Mouse (Mus musculus) hindbrain, embryonic 11.5 days (tissue): ENCODE measurements at regions not wholly inside any gene's neighbourhood (a gene's known extent, or its start where the extent isn't known, plus 50 kb on each side); places are given as distances from the start of the nearest gene placed in this dataset.

Experiments
- ATAC-seq: fragments of 200-750 bp; cut with Nextera tagmentation; 2 replicates; pipeline ENCODE4 v1.8.0; 2017; ENCODE audit warnings: mild to moderate bottlenecking, moderate TSS enrichment, moderate library complexity; ENCODE audit not compliant: low FRiP score
- DNase-seq: peaks from one replicate; pipeline ENCODE4 v3.0.0-alpha.2; 2015; ENCODE audit warnings: low spot score
- H3K27ac ChIP-seq: fragments of 300-500 bp; sonication (generic); 2 replicates; pipeline ENCODE4 v1.5.1; 2014; ENCODE audit warnings: mild to moderate bottlenecking, low read depth, low read length
- H3K27me3 ChIP-seq: fragments of 300-500 bp; sonication (generic); 2 replicates; pipeline ENCODE4 v1.6.1; 2014; ENCODE audit warnings: mild to moderate bottlenecking, low read length, moderate library complexity, mixed read lengths; ENCODE audit not compliant: control insufficient read depth, insufficient read depth
- H3K36me3 ChIP-seq: fragments of 300-500 bp; sonication (generic); 2 replicates; pipeline ENCODE4 v1.6.1; 2014; ENCODE audit warnings: mild to moderate bottlenecking, low read length, moderate library complexity, mixed read lengths; ENCODE audit not compliant: control insufficient read depth, insufficient read depth
- H3K4me1 ChIP-seq: fragments of 300-500 bp; sonication (generic); replicated peaks from 2 replicates; pipeline ENCODE4 v1.6.1; 2014; ENCODE audit warnings: low read length, mixed read lengths; ENCODE audit not compliant: control insufficient read depth, insufficient read depth
- H3K4me2 ChIP-seq: fragments of 300-500 bp; sonication (generic); replicated peaks from 2 replicates; pipeline ENCODE4 v1.6.1; 2014; ENCODE audit warnings: mild to moderate bottlenecking, low read depth, low read length
- H3K4me3 ChIP-seq: fragments of 300-500 bp; sonication (generic); 2 replicates; pipeline ENCODE4 v1.5.1; 2014; ENCODE audit warnings: low read depth, low read length
- H3K9ac ChIP-seq: fragments of 300-500 bp; sonication (generic); 2 replicates; pipeline ENCODE4 v1.6.1; 2014; ENCODE audit warnings: low read depth, low read length
- H3K9me3 ChIP-seq: fragments of 300-500 bp; sonication (generic); 2 replicates; pipeline ENCODE4 v1.6.1; 2016; ENCODE audit warnings: low read length; ENCODE audit not compliant: control insufficient read depth
- WGBS: fragments of 180-500 bp; shearing (Covaris S2); extraction: QIAGEN DNeasy Blood & Tissue Kit; methylation state at CpG from one replicate; pipeline ENCODE4 v1.1.7; 2014; 5-methylcytosine and 5-hydroxymethylcytosine counted together

DNA sequence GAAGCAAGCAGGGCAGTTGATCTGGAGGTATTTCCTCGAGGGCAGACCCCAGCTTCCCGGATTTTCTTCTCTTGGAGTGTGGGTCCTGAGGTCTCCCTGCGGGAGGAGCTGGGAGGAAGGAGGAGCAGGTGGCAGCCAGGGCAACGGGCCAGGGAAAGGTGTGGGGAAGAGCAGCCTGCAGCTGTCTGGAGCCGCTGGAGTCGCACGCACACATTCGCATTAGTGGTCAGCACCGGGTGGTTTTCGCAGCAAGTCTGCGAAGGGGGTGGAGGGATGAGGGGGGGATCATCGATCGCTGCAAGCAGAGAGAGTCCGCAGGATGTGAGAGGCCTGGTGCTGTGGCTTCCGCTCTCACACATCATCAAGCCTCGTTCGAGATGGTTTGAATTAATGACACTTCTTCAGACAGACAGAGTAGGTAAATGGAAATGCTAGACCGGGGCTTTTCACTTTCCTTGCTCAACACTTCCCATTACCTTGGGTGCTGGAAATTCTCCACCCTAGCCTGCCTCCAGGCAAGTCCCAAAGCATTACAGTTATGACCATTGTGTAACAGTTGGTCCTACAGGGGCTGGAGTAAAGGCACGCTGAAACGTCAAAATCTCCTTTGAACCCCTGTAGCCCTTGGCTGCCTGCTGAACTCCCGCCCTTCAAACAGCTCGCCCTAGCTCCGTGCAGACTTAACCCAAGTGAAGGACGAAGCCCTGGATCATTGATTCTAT lies 213.3 kb upstream of the Bmper start:
- Histone ChIP-seq H3K27me3 (peaks cover 4% of the 10 kb centered on the region; the same call in 1 of the 2 replicates), H3K4me1 (peaks cover 12% of the 10 kb centered on the region), H3K9me3 (no peaks in the 10 kb centered on the region), H3K27ac (no peak overlapping the region), H3K36me3 (no peaks in the 10 kb centered on the region), H3K4me3 (no peak overlapping the region), H3K9ac (no peak overlapping the region), H3K4me2 (peak overlapping the region; percentile 26)
- 0 out of 2 replicates have a peak, but pooled peaks have one; percentile 42 for ATAC-seq
- 5% methylated on average over 24 of the region's 24 CpGs for WGBS
- DNase-seq = peak; percentile 44

DNA sequence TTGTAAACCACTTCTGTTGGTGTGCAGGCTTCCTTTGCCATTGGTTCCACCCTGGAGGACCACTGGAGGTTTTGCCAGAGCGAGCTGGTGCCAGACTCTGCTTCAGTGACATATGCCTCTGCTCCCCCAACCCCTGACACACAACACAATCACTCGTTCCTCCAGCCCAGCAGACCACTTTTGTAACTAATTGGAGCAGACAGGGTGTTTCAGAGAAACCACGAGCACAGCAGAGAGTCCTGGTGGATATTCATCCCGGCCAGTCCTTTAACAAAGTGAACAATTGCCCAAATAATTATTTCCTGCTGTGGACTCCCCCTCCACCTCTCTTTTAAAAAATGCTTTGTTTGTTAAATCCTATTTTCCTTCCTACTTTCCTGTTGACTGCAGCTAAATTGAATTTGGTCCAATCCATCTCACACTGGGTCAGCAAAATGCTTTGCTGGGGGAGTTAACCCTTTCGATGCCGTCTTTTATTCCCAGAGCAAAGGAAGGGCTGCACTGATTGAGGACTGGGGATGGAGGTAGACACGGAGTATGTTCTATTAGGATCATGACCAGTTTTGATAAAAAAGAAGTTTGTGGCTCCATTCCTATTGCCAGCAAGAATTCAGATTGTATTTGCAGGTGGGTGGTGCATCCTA lies 211.4 kb upstream of the Bmper start:
- Histone ChIP-seq H3K9ac (no peak overlapping the region), H3K27ac (no peak overlapping the region), H3K4me2 (0 out of 2 replicates have a peak overlapping the region, but pooled peaks have one; percentile 3), H3K4me1 (peaks cover 9% of the 10 kb centered on the region), H3K4me3 (no peak overlapping the region), H3K9me3 (no peaks in the 10 kb centered on the region; the same call in 1 of the 2 replicates), H3K36me3 (no peaks in the 10 kb centered on the region), H3K27me3 (peaks cover 4% of the 10 kb centered on the region; the same call in 1 of the 2 replicates)
- ATAC-seq = peak; percentile 56; the same call in 1 of the 2 replicates
- peak; percentile 60 for DNase-seq
- WGBS = 11% methylated on average over 7 of the region's 7 CpGs

DNA sequence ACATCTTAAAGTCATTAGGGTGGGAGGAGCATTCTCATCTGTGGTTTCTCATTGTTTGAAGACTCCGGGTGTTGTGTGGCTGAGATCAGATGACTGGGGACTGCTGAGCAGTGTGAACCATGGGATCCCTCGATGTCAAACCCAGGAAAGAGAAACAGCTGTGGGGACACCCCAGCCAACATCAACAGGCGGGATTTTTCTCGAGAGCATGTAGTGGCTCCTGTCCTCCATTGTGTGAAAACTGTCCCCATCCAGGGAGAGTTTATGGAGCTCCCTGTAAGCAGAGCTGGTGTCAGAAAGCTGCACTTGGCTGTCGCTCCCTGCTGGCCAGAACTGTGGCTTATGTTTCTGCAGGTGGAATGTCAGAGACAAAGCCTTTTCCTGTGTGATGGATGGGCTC lies 210.7 kb upstream of the Bmper start:
- Histone ChIP-seq H3K27ac (no peak overlapping the region), H3K9me3 (no peaks in the 10 kb centered on the region; the same call in 1 of the 2 replicates), H3K4me2 (no peak overlapping the region), H3K4me3 (no peak overlapping the region), H3K27me3 (peaks cover 4% of the 10 kb centered on the region; the same call in 1 of the 2 replicates), H3K9ac (no peak overlapping the region), H3K4me1 (peaks cover 9% of the 10 kb centered on the region), H3K36me3 (no peaks in the 10 kb centered on the region)
- WGBS = 12% methylated on average over 5 of the region's 5 CpGs
- no peak for ATAC-seq
- DNase-seq = peak; percentile 34

DNA sequence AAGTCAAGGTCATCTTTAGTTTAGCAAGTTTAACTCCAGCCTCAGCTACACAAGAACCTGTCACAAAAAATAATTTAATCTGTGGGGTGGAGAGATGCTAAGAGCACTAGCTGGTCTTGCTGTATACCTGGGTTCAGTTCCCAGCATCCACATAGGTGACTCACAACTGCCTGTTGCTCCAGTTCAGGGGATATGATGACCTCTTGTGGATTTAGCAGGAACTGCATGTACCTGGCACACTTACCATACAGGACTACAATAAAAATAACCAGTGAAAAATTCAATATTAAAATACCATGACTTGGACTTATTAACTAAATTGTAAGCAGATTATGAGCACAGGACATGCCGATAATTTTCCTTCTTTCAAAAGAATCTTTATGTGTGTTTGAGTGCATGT lies 206.1 kb upstream of the Bmper start:
- Histone ChIP-seq H3K9ac (no peak overlapping the region), H3K4me3 (no peak overlapping the region), H3K9me3 (no peaks in the 10 kb centered on the region; the same call in 1 of the 2 replicates), H3K27me3 (no peaks in the 10 kb centered on the region), H3K4me1 (0 out of 2 replicates have a peak, but pooled peaks cover 2% of the 10 kb centered on the region), H3K27ac (no peak overlapping the region), H3K36me3 (no peaks in the 10 kb centered on the region), H3K4me2 (no peak overlapping the region)
- 97% methylated on average over 1 of the region's 1 CpGs for WGBS
- no peak for ATAC-seq
- no peak for DNase-seq

DNA sequence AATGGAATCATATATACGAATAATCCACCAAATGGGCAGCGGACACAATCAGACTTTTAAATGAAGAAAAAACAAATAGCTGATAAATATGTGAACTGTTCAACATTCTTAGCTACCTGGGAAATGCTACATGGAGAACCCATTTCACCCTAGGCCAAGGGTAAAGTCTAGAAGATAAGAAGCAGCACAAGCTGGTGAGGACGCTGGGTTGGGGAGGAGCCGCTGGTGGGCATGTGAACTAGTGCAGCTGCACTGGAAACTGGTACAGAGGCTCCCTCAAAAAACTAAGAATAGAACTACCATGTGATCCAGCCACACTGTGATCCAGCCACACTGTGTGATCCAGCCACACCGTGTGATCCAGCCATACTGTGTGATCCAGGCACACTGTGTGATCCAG lies 198.8 kb upstream of the Bmper start:
- H3K4me2 ChIP-seq = no peak overlapping the region
- no peaks in the 10 kb centered on the region for H3K4me1 ChIP-seq
- H3K27ac ChIP-seq = no peak overlapping the region
- no peak overlapping the region for H3K4me3 ChIP-seq
- no peaks in the 10 kb centered on the region for H3K9me3 ChIP-seq
- DNase-seq = no peak
- H3K27me3 ChIP-seq = no peaks in the 10 kb centered on the region
- no peak for ATAC-seq
- 93% methylated on average over 5 of the region's 5 CpGs for WGBS
- H3K9ac ChIP-seq = no peak overlapping the region
- no peaks in the 10 kb centered on the region for H3K36me3 ChIP-seq

DNA sequence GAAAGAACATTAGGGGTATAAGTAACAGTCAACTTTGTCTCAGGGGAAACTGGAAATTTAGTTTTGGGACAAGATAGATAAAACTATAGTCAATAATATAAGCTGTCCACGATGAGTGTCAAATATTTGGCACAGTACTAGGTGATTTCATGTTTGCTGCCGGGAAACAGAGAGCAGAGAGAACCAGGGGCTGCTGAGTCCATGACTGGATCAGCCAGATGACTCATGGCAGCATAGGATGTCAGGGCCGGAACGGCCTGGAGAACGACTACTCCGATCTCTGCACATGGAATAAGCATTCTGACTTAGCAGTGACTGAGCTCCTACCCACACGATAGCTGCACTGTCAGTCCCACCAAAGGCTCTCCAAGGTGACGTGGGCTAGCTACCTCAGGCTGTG lies 197.6 kb upstream of the Bmper start:
- ATAC-seq (no peak), DNase-seq (no peak)
- no peak overlapping the region for H3K4me3 ChIP-seq
- H3K9ac ChIP-seq = no peak overlapping the region
- H3K27ac ChIP-seq = no peak overlapping the region
- no peaks in the 10 kb centered on the region for H3K9me3 ChIP-seq
- H3K27me3 ChIP-seq = no peaks in the 10 kb centered on the region
- H3K4me1 ChIP-seq = no peaks in the 10 kb centered on the region
- H3K36me3 ChIP-seq = no peaks in the 10 kb centered on the region
- no peak overlapping the region for H3K4me2 ChIP-seq
- 92% methylated on average over 8 of the region's 8 CpGs for WGBS

DNA sequence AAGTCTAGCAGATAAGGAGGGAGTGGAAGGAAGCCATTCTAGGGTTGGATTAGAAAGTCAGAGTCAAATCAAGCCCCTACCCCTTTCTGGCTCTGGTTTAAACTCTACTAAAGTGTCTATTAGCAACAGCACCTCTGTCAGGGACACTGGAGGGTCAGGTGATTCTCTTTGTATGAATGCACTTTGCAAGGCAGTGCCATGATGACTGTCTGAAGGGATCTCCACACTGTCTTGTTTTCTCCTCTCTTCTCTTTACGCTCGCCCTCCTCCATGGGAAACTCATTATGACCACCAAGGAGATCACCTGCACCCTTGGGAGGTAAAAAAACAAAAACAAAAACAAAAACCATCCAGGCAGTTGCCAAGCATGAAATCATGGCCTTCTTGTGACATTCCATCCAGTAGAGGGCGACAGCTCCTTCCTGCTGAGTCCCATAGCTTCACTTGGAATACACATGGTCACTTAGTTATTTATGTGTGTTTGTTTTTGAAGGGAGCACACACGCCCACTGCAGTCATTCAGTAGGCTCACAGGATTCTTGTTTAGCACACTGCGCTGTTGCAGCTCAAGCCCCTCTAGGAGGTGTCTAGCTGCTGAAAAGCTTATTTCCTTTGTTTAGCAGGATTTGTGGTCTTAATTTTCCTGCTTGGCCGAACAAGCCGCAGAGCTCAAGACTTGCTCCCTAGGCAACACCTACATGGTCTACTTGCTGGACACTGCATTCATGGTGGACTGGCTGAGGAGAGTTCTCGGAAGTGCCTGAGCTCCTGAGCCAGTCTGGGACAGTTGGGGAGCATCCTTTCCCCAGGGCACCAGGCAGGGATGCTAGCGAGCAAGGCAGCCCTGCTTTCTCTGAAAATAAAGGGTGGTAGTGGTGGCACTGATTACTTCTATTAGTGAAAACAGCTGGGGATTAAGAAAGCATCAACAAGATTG lies 195.2 kb upstream of the Bmper start:
- Histone ChIP-seq H3K27me3 (no peaks in the 10 kb centered on the region), H3K9me3 (no peaks in the 10 kb centered on the region), H3K4me1 (no peaks in the 10 kb centered on the region), H3K4me2 (no peak overlapping the region), H3K36me3 (no peaks in the 10 kb centered on the region), H3K4me3 (no peak overlapping the region), H3K9ac (no peak overlapping the region), H3K27ac (no peak overlapping the region)
- ATAC-seq (no peak), DNase-seq (peak; percentile 72)
- 50% methylated on average over 9 of the region's 9 CpGs for WGBS

DNA sequence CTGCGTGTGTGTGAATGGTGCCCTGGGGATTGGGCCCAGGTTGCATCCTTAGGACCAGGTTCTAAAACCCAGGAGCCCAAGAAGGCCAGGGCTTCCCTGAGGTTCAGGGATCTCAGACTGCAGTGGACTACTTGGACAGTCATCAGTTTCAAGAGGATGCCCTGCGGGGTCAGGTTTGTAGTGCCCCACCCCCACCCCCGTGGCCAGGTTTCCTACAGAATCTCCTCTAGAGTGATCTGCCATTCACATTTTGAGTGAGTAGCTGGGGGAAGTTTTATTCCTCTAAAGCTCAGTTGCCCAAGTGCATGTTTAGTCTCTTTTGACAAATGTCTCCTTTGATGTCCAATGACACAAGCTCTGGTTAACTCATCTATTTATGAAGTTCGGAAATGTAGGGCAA lies 193.5 kb upstream of the Bmper start:
- Histone ChIP-seq H3K9ac (no peak overlapping the region), H3K27me3 (no peaks in the 10 kb centered on the region), H3K9me3 (no peaks in the 10 kb centered on the region), H3K4me1 (no peaks in the 10 kb centered on the region), H3K36me3 (no peaks in the 10 kb centered on the region), H3K27ac (no peak overlapping the region), H3K4me2 (no peak overlapping the region), H3K4me3 (no peak overlapping the region)
- 75% methylated on average over 4 of the region's 4 CpGs for WGBS
- DNase-seq (no peak), ATAC-seq (no peak)
